Mouse (Mus musculus) cerebellum, adult 2 months (tissue): ENCODE measurements around the gene Akr1b8.

Experiments
- CTCF ChIP-seq: fragments of 200-500 bp; IDR thresholded peaks from 2 replicates; pipeline ENCODE4 v1.5.1; 2011; ENCODE audit warnings: low read depth, mild to moderate bottlenecking, control low read depth, low read length, moderate library complexity, borderline replicate concordance; ENCODE audit not compliant: insufficient read depth
- POLR2A ChIP-seq: fragments of 200-500 bp; IDR thresholded peaks from 2 replicates; pipeline ENCODE4 v1.6.1; 2011; ENCODE audit warnings: low read length, control low read depth, borderline replicate concordance; ENCODE audit not compliant: insufficient read depth

DNA sequence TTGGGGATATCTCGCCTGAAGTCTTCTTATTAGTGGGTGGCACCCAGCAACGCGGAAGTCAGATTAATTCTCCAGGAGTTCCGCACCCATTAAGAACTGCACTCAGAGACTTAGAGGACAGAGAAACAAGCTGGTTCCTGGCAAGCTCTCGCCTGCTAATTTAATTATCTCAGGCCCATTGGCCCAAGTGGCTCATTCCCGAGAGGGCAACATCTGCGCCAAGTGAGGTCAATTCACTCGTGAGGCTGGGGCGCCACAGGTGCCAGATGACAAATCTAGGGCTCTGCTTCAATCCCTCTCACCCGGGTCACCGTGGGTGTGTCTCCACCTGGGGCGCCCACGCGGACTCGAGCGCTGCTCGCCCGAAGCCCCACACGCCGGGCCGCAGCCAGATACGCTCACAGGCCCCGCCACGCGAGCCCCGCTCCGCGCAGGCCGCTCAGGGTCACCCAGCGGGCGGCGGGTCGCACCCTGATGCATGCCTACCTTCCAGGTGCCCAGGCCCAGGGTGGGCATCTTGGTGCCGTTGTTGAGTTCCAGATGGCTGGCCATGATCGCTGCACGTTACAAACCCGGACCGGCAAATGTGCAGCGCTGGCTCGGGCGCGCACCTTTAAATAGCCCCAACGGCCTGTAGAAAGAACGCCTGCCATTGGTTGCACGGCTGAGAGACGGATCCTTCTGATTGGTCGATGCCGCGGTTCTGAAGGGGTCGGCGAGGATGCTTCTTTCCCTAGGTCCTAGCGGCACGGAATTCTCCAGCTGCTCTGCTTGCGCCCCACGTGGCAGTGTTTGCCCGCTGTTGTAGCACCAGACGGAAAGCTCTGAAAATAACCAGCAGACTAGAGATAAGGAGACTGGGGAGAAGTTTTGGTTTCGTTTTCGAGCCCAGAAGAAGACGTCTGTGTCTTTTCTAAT is 36.8 kb upstream of the Akr1b8 start, which contains the start of gene Akr1b3:
- no peak for TF ChIP-seq CTCF
- peak; percentile 36; the same call in 1 of the 2 replicates for TF ChIP-seq POLR2A
